Mouse (Mus musculus) layer of hippocampus, adult 9-11 months (tissue): ENCODE data around the gene Zmym5.
"Not testable (repeated sequence)": the region's sequence is repeated elsewhere in the genome, so short reads cannot be mapped to it uniquely, and the experiment has no call there.

Experiments
- DNase-seq: peaks from one replicate; pipeline ENCODE4 v3.0.0; 2022

Zmym5 gene

GRCm38 (mm10) chr14:56811701-56812339 is at the start of gene Zmym5:
Gene Zmym5, minus strand, starts transcription at chr14:56811716.
- peak; percentile 97 for DNase-seq

GRCm38 (mm10) chr14:56849681-56850080 is 38.2 kb upstream of the Zmym5 start:
- no peak for DNase-seq

- DNase-seq: no peak
Measured at GRCm38 (mm10) chr14:56848322-56848721, 36.8 kb upstream of the Zmym5 start.

GRCm38 (mm10) chr14:56844507-56844906 is 33.0 kb upstream of the Zmym5 start:
- no peak for DNase-seq

- no peak for DNase-seq
Measured at GRCm38 (mm10) chr14:56844033-56844432, 32.5 kb upstream of the Zmym5 start.

- DNase-seq: not testable (repeated sequence)
Measured at GRCm38 (mm10) chr14:56834576-56834975, 23.1 kb upstream of the Zmym5 start.

- DNase-seq: peak; percentile 6
Measured at GRCm38 (mm10) chr14:56833211-56833610, 21.7 kb upstream of the Zmym5 start.

- no peak for DNase-seq
Measured at GRCm38 (mm10) chr14:56832563-56833113, 21.1 kb upstream of the Zmym5 start.

GRCm38 (mm10) chr14:56832147-56832546 is 20.6 kb upstream of the Zmym5 start:
- no peak for DNase-seq

- DNase-seq: no peak
Measured at GRCm38 (mm10) chr14:56830491-56831045, 19.1 kb upstream of the Zmym5 start.

GRCm38 (mm10) chr14:56824562-56824961 is 13.0 kb upstream of the Zmym5 start:
- DNase-seq: no peak

- DNase-seq: no peak
Measured at GRCm38 (mm10) chr14:56817616-56818015, 6.1 kb upstream of the Zmym5 start.

GRCm38 (mm10) chr14:56817131-56817530 is 5.6 kb upstream of the Zmym5 start:
- DNase-seq: no peak

- no peak for DNase-seq
Measured at GRCm38 (mm10) chr14:56816541-56816940, 5.0 kb upstream of the Zmym5 start.

GRCm38 (mm10) chr14:56812520-56813036 is 1.1 kb upstream of the Zmym5 start:
- DNase-seq: peak; percentile 86

- DNase-seq: peak; percentile 11
Measured at GRCm38 (mm10) chr14:56810781-56811690, 480 bp downstream of the Zmym5 start.

- no peak for DNase-seq
Measured at GRCm38 (mm10) chr14:56793243-56793642, 18.3 kb downstream of the Zmym5 start.

- no peak for DNase-seq
Measured at GRCm38 (mm10) chr14:56784575-56784974, 26.9 kb downstream of the Zmym5 start.

- DNase-seq: no peak
Measured at GRCm38 (mm10) chr14:56778933-56779300, 32.6 kb downstream of the Zmym5 start.

- peak; percentile 96 for DNase-seq
Measured at GRCm38 (mm10) chr14:56778200-56778932, 33.1 kb downstream of the Zmym5 start, which contains the start of gene Pspc1. Gene Pspc1, minus strand, starts transcription at chr14:56778316.

GRCm38 (mm10) chr14:56777360-56778136 is 34.0 kb downstream of the Zmym5 start:
- peak; percentile 57 for DNase-seq
